Mouse (Mus musculus) urinary bladder, adult 2 months (tissue): Measurements from ENCODE around the gene Foxn3. TPM values are rescaled to one million over a fixed set of nuclear protein-coding genes. Genes with fewer than 3 reads are reported as not detected.

Experiments used
- DNase-seq: peaks from one replicate; pipeline ENCODE4 v3.0.0; 2022; ENCODE audit warnings: low spot score
- polyA plus RNA-seq: library from polyadenylated mRNA; depleted of rRNA; stranded (reverse); fragments of >200 nt; gene quantifications from 2 replicates; pipeline ENCODE4 v1.2.3, GENCODE M21; 2012

Gene Foxn3
- polyA plus RNA-seq, 1 experiment, result 23.4 TPM

DNA sequence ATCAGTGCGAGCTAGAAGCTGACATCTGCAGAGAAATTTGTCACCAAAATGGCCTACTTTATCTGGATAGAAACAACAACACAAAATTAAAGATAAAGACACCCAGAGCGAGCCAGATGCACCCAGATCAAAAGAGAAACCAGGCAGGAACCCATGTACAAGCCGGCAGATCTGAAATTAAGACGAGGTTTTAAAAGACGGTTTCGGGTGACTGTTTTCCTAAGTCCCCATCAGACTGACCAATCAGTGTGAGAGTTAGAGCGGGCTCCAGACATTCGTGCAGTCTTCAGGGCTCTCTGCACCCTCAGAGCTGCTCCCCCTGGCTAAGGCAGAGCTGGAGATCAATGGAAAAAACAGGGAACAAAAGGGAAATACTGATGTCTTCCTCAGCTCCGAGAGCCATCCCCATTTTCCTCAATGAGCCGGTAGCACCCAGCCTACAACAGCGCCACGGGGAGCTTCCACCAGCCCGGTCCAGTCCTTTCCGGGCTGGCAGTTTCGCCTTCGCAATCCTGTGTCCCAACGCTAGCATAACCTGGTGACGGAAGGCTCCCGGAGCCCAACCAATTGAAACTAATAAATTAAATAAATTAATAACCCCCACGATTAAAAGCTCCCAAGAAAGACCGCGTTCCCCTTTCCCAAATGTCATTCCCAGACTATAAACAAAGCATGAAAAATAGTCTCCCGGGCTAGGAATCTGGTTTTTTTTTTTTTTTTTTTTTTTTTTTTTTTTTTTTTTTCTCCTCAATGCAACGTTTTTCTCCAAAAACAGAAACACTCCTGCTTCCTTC is 1.1 kb downstream of the Foxn3 start:
- DNase-seq, result peak; percentile 32

DNA sequence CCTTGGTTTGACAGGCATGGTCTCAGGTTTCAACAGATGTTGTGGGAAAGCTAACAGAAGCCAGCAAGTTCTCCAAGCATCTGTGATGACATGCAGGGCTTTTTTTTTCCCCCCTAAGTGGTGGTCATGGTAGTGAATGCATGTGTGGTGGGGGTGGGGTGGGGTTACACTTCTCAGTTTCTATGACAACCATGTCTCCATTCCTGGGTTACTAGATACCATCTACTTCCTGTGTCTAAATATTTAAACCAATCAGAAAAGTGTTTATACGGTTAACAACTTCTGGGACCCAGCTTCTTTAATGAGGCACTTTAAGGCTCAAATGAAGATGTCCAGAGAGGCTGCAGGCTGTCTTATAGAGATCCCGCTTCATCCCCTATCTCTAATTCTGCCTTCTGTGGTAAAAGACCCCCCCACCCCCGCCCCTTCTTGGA is 2.0 kb downstream of the Foxn3 start:
- DNase-seq, result no peak

DNA sequence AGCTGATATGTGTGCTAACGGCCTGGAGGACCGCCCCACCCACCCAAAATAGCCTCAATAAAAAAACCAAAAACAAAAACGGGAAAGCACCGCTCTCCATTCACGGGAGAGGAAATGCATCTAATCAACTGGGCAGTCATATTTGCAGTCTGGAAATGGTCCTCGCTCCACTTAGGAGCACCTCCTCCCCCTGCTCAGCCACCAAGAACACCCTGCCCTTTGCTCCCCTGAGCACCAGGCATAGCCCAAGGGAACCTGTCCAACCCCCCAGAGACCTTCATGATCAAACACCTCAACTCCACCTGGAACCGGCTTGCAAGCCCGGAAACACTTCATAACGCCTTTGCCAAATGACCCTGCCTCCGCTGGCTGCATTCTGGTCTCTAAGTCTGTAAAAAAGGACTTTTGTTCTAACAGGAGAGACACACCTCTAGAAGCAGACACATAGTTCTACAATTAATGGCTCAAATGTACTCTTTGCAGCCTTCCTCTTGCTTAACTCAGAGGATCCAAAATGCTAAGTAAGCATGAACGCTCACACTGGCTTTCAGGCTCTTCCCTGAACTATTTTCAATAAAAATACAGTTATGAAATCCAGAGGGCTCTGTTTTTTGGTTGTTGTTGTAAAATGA is 2.6 kb downstream of the Foxn3 start:
- DNase-seq, result no peak

DNA sequence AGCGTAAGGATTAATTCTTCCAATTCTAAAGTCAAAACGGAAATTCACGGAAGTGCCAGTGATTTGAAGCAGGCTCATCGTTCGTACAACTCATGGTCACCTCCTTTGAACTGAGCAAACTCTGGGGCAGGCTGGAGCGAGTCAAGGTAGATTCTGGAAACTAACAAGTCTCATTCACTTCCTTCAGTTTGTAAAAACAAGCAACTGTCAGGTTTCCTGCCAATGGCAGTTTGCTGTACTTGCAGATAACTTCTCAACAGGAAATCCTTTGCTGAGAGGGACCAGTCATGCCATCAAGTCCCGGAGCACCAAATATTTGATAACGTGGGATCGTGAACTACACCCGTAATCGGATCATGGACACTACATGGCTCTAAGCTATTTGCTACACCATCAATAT is 3.9 kb downstream of the Foxn3 start:
- no peak for DNase-seq

DNA sequence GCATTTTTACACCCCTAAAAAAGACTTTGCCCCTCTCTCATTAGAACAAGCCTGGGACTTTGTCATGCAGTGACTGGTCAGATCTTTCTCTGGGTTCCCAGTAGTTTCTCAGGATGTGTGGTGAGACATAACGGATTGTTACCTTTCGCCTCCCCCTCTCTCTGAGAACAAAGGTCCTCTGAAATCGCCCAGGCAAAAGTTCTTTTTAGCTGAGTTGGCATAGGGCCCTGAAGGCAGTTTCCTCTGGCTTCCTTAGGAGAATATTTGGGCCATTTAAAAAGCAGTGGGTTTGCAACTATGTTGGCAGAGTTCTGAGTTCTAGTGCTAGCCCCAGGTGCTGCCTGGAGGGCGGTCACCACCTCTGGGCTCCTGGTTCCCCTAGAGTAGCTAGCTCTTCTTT is 4.9 kb downstream of the Foxn3 start:
- DNase-seq, result no peak

DNA sequence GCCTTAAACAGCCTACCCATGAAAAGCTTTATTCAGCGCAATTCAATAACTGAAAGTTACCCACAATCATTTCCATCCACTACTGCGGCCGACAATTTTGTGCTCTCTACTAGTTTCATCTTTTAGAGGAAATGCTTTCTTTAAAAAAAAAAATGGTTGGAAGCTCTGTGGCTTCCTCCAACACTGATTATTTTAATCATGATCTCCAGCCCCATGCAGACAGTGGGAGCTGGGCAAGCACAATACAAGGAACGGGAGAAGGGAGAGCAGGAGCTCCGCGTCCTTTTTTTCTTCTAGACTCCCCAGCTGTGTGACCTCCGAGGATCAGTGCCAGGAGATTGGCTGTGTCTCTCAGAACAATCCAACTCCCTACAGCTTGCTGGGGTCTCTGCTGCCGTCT is 5.9 kb downstream of the Foxn3 start:
- DNase-seq, result no peak

DNA sequence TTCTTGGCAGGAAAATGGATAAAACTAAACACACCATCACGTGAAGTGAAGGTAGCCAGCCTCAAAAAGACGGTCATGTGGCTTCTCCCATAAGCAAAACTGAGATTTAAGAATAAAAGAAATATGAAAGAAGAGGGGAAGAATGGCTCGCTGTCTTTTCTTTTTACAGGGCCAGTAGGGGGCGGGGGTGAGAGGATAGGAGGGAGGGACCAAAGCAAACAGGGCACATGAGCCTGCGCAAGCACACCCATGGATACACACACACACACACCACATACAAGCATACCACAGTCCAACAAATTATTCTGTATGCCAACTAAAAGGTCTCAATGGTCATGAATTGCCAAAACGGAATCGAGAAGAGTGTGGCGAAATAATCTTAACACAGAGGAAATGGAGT is 12.8 kb downstream of the Foxn3 start:
- DNase-seq, result no peak

DNA sequence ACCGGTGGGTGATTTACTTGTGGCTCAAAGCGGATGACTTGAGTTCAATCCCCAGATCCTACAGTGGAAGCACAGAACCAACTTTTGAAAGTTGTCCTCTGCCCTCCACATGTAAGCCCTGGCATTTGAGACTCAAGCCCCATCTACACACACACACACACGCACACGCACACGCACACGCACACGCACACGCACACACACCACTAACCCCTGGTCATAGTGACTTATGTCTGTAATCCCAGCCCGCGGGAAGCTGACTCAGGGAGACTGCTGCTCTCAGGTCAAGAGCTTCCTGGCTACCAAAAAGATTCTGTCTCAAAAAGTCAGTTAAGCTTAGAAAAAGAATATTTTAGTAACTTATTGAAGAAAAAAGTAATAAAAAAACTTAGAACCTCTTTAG is 13.6 kb downstream of the Foxn3 start:
- DNase-seq, result no peak

DNA sequence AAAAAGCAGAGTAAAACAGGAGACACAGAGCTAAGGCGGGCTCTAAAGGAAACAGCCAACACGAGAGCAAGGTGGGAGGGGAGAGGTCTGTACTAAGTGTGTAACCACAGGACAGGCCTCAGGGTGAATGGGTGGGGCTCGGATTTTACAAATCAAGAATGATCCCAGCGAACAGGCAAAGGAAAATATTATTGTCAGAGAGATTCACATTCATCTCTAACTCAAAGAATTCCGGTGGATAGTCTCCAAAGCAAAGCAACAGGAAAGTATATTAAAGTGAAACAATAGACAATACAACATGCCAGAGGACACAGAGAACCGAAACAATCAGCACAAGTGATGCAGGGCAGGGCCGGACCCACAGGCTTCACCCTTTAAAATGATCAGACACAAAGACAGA is 15.0 kb downstream of the Foxn3 start:
- DNase-seq, result no peak

DNA sequence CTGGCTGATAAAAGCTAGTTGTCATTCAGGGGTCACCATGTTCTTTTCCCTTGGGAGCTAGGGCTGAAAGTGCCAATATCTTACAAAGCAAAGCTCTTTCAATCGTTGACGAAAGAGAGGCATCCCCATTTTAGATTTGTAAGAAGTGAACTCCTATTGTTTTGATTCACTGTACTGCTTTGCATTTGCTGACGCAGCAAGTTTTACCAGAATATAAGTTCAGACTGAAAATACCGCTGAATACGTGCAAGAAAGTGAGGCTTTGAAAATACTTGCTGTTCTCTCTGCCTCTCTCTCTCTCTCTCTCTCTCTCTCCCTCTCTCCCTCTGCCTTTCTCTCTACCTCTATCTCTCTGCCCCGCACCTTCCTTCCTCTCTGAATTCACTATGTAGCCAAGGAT is 16.1 kb downstream of the Foxn3 start:
- DNase-seq, result no peak

DNA sequence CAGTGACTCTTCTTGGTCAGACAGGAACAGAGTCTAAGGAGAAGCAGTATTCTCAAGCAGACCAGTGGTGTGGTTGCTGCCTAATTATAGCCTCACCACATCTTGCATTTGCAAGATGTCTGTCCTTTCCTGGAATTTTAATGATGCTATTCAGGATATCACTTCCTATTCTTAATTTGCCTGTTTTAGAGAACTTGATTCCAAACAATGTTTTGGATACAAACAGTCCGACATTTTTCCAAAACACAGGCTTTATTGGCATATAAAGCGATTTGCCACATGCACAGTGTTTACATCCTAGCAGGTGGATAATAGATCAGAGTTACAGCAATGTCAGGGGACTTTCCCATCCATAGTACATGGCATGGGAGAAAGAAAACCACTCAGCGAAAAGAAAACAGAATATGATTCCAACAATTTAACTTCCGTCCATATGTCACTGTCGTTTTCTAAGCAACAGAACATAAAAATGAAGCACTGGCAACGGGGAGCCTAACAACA is 18.1 kb downstream of the Foxn3 start:
- DNase-seq, result no peak

DNA sequence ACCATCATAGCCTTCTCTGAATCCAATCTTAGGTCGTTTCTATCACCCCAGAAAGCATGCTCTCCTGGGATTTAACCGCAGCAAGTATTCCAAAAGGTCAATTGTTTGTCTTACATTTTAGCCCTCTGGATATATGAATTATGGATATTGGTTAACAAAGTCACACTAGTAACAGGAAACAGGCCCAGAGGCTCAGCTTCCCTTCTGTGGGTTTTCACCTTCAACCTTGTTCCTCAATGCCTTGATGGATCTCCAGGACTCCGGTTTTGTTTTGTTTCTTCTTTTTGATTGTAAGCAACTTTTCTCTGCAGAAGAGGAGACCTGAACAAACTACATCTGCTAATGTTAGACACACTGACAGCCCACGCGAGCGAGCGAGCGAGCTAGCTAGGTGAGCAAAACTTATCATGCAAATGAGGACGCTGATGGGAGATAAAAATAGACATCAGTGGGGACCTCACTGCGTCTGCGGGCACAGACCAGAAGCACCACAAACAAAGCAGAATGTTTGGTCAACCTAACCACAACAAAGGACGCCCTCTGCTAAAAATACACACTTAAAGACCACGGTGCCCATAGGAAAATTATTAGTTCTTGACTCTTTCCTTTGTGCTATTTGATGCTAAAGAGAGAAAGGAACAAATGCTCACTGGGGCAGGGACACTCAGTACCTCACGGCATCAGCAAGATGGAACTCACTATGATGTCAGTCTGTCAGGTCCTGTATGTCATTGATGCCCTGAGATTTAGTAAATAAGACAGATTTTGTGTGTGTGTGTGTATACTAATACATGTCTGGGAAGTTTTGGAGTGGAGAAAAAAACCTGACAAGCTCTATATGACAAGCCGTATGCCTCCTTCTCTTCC is 18.9 kb downstream of the Foxn3 start:
- no peak for DNase-seq

DNA sequence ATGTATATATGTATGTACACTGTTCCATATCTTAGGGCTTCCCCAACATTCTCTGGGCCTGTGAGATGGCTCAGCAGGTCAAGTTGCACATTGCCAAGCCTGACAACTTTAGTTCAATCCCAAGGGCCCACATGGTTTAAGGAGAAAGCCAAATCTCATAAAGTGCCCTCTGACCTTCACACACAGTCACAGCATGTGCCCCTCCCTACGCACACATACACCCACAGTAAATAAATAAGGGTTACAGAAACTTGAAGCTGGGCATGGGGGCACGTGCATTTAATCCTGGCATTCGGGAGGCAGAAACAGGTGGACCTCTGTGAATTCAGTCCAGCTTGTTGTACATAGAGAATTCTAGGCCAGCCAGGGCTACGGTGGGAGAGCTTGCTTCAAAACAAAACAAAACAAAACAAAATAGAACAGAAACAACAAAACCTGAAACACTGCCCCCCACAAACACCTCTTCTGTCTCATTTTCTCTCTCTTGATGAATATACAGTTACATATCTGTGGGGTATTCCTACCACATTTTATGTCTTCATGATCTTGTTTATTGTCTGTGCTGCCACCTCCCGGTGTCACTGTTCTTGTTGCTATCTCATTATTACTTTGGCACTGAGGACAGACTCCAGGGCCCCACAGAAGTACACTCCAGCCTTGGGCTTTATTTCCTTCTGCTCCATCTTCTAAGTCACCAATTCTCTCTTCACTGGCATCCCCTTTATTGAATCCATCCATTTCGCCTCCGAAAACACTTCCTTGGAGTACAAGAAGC is 19.8 kb downstream of the Foxn3 start:
- no peak for DNase-seq

DNA sequence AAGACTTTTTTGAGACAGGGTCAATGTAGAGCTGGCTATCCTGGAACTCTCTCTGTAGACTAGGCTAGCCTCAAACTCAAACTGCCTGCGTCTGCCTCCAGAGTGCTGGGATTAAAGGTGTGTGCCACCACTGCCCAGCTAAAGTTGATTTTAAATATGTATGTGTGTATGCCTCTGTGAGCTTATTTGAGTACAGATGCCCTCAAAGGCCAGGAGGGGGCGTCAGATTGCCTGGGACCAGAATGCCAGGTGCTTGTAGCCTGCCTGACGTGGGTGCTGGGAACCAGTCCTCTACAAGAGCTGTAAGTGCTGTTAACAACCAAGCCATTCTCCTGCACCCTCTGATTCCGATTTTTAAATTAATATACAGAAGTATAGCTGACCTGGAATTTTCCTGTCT is 23.2 kb downstream of the Foxn3 start:
- no peak for DNase-seq

DNA sequence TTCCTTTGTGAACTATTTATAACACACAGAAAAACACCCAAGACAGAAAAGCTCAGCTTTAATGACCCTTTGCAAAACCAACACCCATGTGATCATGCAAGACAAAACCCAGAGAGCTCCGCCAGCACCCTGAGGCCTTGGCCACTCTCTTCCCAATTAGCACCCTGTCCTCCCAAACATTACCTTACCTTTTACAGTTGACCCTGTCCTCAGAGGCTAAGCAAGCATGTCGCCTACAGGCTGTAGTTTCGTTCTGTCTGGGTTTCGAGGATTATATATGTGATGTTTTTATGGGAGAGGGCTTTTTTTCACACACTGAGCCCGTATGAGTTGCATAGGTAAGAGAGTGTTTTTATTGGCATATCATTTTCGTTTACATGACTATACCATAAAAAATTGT is 26.1 kb downstream of the Foxn3 start:
- DNase-seq, result no peak

DNA sequence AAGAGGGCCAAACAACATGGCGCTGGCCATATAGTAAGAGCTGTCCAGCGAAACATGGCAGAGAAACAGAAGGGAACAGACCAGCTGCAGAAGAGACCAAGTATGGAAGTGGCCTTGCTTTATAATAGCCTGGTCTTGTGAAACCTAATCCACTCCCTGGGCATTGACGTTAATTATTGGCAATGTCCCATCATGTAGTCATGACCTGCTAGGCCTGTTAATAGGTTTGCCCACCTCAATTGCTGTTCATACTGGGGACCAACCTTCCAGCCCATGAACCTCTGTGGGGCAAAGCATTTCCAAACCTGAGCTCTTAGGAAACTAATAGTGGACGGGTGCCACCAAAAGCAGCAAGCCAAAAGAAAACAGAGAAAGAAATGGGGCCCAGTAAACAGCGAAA is 27.0 kb downstream of the Foxn3 start:
- DNase-seq, result no peak

DNA sequence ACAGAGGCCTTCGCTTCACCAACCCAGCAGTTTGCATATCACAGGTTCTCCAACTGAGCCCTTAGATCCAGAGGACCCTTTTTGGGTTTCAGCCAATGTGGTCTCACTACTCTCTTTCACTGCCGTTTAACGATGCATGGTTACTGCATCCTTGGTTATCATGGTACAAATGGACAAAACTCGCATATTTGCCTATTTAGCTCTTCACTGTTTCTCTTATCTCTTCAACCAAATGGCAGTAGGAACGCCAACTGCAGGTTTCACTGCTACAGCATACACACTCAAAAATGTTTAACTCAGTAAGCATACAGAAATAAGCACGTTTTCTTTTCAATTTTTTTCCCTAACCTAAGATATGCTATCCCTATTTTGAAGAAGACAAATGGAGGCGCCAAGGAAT is 31.0 kb downstream of the Foxn3 start:
- DNase-seq, result no peak

DNA sequence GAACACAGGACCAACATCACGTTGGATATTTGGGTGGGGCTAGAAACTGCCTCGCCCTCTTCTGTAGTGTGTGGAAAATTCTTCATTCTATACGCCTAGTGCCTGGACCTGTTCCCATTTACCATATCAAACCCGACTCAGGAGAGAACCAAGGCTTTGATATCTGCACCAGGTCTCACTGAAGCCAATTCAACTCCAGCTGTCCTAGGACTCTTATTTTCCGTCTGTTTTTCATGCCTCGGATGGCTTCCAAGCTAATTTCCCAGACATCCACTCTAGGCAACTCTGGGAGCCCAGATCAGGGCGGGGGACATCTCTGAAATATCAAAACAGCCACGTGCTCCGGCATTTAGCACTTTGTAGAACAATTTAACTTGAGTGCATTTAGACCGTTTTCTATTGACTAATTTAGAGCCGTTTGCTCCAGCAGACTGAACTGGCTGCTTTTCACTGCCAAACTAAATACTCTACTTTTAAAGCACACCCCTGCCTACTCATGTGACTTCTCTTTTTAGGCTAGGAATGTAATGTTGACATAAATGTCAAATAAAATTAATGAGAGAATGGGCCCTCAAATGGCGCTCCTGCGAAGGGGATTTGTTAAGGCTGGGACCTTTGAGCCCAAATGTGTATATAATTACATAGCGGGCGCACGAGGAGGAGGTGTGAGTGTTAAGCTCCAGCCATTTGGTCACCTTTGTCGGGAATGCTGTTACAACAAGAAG is 33.5 kb downstream of the Foxn3 start:
- no peak for DNase-seq

DNA sequence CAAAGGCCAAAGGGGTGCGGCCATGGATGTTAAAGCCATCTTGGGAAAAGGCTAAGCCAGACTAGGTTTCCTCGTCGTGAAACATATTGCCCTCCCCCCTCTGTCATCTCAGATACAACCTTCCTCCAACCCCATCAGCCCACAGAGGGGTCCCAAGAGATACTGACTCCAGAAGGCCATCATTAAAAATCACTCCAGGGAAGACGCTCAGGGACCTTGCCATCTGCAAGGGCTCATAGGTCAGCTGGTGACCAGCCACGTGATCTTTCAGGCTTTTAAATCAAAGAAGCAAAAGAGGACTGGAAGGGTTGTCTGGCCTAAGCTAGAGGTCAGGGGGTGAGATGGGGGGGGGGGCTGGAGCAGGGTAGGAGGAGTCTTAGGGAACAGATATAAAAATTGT is 34.4 kb downstream of the Foxn3 start:
- DNase-seq, result no peak

DNA sequence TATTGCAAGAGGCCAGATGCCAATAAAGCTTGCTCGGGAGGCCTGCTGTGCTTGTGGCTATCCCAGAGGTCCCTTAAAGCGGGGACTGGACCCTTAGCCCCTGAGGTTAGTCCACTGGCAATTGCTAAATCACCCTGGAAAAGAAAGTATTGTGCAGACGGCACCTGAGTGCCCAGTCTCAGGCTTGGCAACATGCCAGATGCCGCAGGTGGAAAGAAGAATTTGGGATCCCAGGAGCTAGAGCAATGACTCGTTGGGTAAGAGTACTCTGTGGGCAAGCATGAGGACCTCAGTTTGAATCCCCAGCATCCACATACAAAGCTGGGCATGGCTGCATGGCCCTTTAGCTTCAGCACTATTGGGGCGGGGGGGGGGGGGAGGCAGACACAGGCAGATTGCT is 35.9 kb downstream of the Foxn3 start:
- no peak for DNase-seq

DNA sequence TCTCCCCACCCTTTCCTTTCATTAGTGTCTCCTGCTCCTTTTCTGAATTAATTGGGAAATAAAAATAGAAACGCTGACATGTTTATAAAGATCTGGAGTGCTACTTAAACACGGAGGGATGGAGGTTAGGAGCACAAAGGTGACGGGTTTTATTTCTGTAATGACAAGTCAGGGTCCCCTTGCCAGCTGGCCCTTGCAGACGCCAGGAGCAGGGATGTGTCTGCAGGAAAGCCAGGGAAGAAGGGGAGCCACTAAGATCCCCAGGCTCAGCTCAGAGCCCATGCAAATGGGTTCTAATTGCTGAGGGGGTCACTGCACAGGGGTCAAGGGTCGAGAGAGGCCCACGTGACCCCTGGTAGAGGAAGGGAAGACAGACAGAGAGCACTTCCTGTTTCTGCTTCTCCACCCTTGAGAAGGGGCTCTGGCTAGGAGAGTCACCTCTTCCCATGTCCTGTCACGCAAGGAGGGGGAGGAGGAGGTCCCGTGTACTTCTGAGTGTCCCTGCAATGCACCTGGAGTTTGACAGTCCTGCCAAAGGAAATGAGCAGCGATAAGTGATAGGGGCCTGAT is 36.7 kb downstream of the Foxn3 start:
- no peak for DNase-seq
